Mouse (Mus musculus): ENCODE measurements around the gene Cobl.

DNA sequence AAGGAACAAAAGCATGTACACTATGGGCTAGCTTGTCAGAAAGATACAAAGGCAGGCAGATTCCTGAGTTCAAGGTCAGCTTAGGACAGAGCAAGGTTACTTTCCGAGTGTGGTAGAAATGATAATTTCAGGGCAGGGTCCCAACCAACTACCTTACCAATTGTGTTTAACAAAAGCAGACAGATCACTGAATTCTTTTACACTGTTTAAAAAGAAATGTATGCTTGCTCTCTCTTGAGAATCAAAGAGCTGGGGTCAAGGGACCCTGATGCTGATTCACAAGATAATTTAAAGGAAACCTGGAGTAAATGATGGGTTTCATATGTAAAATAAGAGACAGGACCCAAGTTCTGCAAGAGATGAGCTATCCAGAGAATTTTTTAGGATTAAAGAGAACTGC lies 4.9 kb upstream of the Cobl start:
- no peak for TF ChIP-seq CTCF (IDR thresholded peaks at IDR 0.05; ENCODE audit: insufficient read depth, low read length)
- TF ChIP-seq POLR2A (IDR thresholded peaks at IDR 0.05; ENCODE audit: borderline replicate concordance, extremely low read depth, low read depth, low read length): no peak
